Mouse (Mus musculus) right cerebral cortex, postnatal 10 days (tissue): ENCODE data around the gene Cdca8.
"Not testable (repeated sequence)": the region's sequence is repeated elsewhere in the genome, so short reads cannot be mapped to it uniquely, and the experiment has no call there.

Experiments
- DNase-seq, 2 experiments: peaks; one replicate each; pipeline ENCODE4 v3.0.0; 2021; ENCODE audit warnings: low spot score in 2 of 2

The Cdca8 gene

GRCm38 (mm10) chr4:124939211-124939610, at the start of gene Cdca8:
Cdca8 (minus strand) TSS chr4:124939311.
- not testable (repeated sequence) for DNase-seq

- DNase-seq = peak in 1 of 2 experiments; percentile 20
Measured at GRCm38 (mm10) chr4:124988382-124988781, 49.3 kb upstream of the Cdca8 start.

- DNase-seq = peak in 1 of 2 experiments; percentile 17
Measured at GRCm38 (mm10) chr4:124987711-124988097, 48.6 kb upstream of the Cdca8 start.

- DNase-seq = peak in 1 of 2 experiments; percentile 20
Measured at GRCm38 (mm10) chr4:124986739-124987710, 47.9 kb upstream of the Cdca8 start.

DNA sequence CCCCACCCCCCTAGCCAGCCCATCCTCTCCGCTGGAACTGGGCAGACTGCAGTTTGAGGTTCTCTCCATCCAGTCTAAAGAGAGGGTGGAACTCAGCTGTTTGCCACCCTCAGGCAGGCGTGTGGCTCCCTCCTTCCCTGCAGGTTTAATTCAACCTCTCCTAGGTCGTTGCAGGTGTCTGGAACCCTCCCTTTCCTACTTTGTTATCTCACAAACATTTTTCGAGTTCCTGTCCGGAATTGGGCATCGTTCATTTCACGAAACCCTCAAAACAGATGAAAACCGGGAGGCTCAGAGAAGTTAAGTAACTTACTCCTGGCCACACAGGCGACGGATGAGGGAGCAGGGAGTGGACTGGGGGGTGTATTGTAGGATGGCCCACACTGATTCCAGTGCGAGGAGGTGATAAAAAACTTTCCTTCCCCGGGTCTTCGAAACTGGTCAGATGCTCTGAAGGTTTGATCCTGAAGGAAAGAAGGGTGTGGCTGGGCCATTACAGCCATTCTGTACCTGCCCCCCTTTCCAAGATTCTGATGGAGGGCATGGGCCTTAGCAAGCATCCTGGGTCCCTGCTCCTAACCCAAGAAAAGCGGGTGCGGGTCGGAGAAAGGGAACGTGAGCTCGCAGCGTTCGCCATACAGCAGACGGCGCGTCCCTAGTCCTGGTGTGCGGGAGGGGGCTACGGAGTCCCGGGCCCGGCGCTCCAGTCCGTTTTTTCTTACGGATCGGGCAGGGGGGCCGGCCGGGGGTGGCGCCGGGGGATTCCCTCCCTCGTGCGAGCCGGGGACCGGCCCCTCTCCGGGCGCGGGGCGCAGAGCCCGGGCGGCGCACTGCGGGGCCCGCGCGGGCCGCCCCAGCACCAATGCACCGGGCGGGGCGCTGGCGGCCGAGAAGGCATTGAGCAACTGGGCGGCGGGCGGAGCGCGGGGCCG, 46.8 kb upstream of the Cdca8 start, which contains the start of gene Rspo1:
TSS of gene Rspo1 (plus strand) at position 760 of the 932 bp plus-strand sequence.
- peak in 1 of 2 experiments; percentile 22 for DNase-seq

DNA sequence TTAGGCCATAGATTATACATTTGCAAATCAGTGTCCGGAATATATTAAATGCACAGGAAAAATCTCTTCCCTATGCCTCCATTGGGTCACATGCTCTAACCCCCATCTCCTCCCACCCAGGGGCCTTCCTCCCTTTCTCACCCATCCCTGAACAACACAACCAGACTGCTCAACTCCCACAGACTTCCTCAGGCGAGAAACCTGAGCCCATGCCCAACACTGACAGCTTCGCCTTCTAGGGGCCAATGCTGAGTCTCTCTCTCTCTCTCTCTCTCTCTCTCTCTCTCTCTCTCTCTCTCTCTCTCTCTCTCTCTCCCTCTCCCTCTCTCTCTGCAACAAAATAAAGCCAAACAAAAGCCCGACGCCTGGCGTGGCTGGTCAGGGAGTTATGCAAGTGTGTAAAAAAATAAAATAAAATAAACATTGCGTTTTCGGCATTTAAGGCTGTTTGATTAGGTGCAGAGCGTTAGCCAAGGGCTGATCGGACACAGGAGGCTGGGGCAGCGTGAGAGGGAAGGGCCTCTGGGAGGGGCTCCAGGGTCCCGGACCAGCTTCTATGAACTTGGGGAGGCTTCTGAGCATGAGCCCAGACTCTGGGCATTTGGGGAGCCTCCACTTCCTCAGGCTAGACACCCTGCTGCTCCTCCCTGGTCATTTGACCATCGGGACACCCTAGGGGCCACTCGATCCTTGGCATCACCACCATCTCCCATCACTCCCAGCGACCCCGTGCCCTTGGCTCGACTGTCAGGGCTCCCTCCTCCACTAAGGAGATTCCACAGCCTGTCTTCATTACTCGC, 46.0 kb upstream of the Cdca8 start:
- peak in 1 of 2 experiments; percentile 37 for DNase-seq

GRCm38 (mm10) chr4:124983893-124984526, 44.9 kb upstream of the Cdca8 start:
- DNase-seq = peak in 1 of 2 experiments; percentile 38

DNA sequence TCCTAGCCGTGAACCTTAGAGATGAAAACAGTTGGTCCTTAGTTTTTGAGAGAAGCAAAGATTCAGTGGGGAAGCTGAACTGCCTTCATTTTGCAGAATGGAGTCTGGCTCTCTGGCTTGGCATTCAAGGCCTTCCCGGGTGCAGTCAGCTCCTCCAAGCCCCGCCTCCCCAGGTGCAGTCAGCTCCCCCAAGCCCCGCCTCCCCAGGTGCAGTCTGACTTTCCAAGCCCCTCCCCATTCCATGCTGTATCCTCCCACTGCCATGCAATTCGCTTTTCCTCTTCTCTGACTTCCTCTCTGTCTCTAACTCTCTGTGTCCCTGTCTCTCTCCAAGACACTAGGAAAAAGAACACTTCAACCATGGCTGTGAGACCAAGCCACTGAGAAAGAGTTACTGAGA, 39.1 kb upstream of the Cdca8 start:
- no peak for DNase-seq

DNA sequence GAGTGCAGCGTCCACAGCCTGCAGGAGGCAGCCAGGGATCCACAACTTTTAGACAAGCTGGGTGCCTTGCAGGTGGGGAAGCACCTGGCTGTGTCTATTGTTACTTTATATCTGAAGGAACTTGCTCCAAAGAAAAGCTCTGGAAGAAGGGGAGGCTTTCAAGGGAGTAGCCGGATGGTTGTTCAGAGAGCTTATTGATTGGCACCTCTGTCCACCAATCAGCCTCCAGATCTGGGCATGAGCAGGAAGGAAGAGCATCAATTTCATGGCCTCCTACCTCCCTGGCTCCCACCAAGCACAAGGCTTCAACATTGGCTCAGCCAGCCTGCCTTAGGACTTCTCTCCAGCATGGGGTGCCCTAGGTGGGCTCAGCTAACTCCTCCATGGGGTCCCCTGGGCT, 34.2 kb upstream of the Cdca8 start:
- DNase-seq = peak; percentile 50 to 51

DNA sequence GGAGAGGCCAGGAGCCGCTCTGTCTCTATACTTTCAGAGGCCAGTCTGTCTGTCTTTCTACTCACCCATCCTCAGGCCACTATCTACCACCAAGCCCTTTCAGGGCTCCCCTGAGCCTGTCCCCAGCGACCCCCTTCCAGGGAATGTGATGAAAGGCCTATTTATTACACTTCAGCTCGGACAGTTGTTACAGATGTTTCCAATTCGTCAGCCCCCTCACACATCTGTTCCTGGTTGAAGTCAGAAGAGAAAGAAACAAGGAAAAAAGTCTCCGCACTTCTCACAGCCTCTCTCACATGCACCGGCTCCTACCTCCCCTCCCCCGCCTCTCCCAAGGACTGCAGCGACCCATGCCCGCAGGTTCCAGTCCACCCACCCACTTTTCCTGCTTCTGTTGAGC, 33.2 kb upstream of the Cdca8 start:
- DNase-seq = no peak

DNA sequence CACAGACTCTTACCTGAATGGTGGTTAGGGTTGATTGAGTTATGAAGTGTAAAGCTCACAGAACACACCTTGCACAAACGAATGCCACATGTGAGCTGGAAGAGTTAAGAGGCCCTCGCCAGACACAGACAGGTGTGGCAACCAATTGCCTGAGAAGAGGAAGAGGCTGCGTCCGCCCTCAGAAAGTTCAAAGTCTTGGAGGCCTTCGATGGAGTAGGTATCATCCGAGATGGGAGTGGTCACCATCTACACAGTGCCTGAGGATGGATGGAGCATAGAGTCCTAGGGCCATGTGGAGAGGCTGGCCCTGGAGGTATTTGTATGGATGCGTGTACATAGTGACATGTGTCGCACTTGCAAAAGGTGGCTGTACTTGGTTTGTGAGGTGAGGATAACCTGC, 32.0 kb upstream of the Cdca8 start:
- no peak for DNase-seq

DNA sequence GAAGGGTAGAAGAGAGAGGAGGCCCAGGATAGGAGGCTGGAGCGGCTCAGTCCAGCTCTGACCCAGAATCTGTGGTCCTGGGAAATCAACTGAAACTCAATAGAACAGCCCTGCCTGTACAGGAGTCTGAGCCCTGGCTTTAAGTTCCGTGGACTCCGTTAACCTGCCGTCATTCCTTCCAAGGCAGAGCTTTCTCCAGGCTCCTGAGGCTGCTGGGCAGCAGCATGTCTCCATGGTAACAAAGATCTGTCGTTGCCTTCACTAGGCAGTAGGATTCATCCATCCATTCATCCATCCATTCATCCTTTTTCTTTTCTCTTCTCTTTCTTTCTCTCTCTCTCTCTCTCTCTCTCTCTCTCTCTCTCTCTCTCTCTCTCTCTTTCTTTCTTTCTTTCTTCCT, 31.6 kb upstream of the Cdca8 start:
- peak in 1 of 2 experiments; percentile 54 for DNase-seq

- DNase-seq = no peak
Measured at GRCm38 (mm10) chr4:124970194-124970593, 31.1 kb upstream of the Cdca8 start.

- no peak for DNase-seq
Measured at GRCm38 (mm10) chr4:124969219-124969848, 30.2 kb upstream of the Cdca8 start.

DNA sequence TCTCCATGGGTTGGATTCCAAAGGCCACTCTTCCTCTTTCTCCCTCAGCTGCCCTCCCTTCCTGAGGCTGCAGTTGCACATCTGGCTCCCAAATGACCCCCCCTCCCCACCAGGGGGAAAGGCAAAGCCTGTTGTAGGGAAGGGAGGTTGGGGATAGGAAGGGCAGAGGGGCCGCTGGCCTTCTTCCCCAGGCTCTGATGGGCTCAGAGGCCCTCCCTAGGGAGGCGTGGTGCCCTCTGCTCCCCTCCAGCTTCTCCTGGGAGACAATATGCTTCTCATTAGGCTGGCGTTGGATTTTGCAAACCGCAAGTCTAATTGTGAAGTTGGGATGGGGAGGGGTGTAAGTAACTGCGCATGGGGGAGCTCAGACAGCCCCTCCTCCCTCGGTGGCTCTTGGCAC, 29.6 kb upstream of the Cdca8 start:
- DNase-seq = no peak

- DNase-seq = no peak
Measured at GRCm38 (mm10) chr4:124964912-124965599, 25.9 kb upstream of the Cdca8 start.

DNA sequence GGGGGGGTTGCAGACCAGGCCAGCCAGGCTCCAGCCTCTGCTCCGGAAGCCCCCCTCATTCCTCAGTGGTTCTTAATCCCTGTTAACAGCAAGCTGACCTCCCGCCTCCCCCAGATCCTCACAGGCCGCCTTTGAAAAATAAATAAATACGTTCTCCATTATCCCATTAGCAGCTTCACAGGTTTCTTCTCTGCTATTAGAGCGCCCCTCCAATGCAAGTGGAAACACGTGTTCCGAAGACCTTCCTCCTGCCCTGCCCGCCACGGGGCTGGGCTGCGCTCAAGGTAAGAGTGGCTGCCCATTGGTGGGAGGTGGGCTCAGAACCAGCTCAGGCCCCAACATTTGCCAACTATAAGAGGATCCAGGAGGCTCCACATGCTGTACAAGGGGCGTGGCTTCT, 23.5 kb upstream of the Cdca8 start:
- DNase-seq = no peak

- no peak for DNase-seq
Measured at GRCm38 (mm10) chr4:124960940-124961339, 21.8 kb upstream of the Cdca8 start.

GRCm38 (mm10) chr4:124959062-124959461, 20.0 kb upstream of the Cdca8 start:
- DNase-seq = no peak

DNA sequence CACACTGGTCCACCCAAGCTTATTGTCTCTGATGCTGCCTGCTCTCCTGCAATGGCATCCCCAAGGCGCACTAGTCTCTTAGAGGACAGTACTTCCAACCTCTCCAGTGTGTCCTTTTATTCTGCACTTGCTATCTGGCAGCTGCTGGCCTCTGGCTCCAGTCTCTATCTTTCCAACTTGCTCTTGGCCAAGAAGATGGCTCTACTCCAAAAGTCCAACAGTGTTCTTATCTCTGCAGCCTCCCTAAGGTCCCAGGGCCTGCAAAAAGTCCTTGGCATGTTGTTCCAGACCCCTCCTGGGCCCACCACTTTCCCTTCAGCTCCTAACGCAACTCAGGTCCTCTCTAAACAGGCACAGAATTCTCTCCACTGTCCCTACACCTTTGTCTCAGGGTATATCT, 18.2 kb upstream of the Cdca8 start:
- no peak for DNase-seq
